Mouse (Mus musculus): ENCODE results near the gene Proser2. TPM values are rescaled to one million over a fixed set of nuclear protein-coding genes. Genes with fewer than 3 reads are reported as not detected.
"Not testable (repeated sequence)": the region's sequence is repeated elsewhere in the genome, so short reads cannot be mapped to it uniquely, and the experiment has no call there.

Proser2 gene
- polyA plus RNA-seq, 1 experiment from 2014 or later = 10.6 TPM

DNA sequence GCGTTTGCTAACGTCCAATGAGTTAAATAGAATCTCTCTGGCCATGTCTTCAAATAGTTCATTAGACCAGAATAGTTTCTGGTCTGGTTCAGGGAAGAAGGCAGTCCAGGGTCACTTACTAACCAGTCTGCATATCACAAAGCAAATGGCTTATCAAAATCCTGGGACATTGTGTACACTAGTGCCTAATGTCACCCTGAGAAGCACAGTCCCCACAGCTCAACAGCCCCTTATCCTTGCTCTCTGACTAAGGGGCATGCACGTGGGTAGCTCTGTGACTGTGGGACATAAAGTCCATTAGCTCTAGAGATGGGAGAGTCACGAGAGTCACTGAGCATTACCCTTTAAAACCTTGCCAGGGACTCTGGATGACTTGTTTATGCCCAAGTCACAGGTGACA, 17.4 kb downstream of the Proser2 start:
- H3K4me3 ChIP-seq (ENCODE audit: low read length) = no peak overlapping the region
- H3K27ac ChIP-seq (ENCODE audit: low read depth, low read length) = no peak overlapping the region
- no peaks in the 10 kb centered on the region for H3K27me3 ChIP-seq (replicated peaks; ENCODE audit: control insufficient read depth, insufficient read depth, low read length)
- H3K9ac ChIP-seq (ENCODE audit: low read depth, low read length) = no peak overlapping the region
- no peaks in the 10 kb centered on the region for H3K36me3 ChIP-seq (ENCODE audit: control insufficient read depth, insufficient read depth, low read length)
- H3K4me2 ChIP-seq (ENCODE audit: low read length) = no peak overlapping the region
- 75% methylated on average over 4 of the region's 4 CpGs for WGBS
- no peaks in the 10 kb centered on the region for H3K4me1 ChIP-seq (ENCODE audit: control insufficient read depth, insufficient read depth, low read depth, low read length)
- H3K9me3 ChIP-seq (ENCODE audit: control insufficient read depth, low read length) = no peaks in the 10 kb centered on the region
- no peak for ATAC-seq

GRCm38 (mm10) chr2:6105437-6105836, 24.6 kb downstream of the Proser2 start:
- Histone ChIP-seq H3K9ac (ENCODE audit: low read depth, low read length) (no peak overlapping the region), H3K4me3 (ENCODE audit: low read length) (no peak overlapping the region), H3K9me3 (ENCODE audit: control insufficient read depth, low read length) (no peaks in the 10 kb centered on the region), H3K36me3 (ENCODE audit: control insufficient read depth, insufficient read depth, low read length) (no peaks in the 10 kb centered on the region), H3K4me2 (ENCODE audit: low read length) (no peak overlapping the region), H3K4me1 (ENCODE audit: control insufficient read depth, insufficient read depth, low read depth, low read length) (peaks cover 6% of the 10 kb centered on the region; the same call in 1 of the 2 replicates), H3K27ac (ENCODE audit: low read depth, low read length) (no peak overlapping the region), H3K27me3 (replicated peaks; ENCODE audit: control insufficient read depth, insufficient read depth, low read length) (peaks cover 3% of the 10 kb centered on the region; the same call in 1 of the 2 replicates)
- 99% methylated on average over 2 of the region's 2 CpGs for WGBS
- ATAC-seq = no peak

DNA sequence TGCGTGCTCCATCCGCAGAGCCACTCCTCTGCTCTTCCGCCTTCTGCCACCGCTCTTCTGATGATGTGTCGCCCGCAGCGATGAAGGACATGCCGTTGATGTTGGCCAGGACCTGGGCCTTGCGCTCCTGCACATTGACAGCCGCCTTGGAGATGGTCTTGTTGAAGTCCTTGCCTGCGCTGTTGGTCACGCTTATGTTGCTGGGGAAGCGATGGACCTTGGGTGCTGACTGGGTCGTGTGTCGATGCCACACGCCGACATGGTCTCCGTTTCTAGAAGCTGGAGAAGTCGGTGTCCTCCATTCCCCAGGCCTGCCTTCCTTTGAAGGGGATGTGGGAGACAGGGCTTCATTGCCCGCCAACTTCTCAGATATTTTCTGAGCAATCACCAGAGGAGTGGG, 29.3 kb downstream of the Proser2 start:
- Histone ChIP-seq H3K9me3 (ENCODE audit: control insufficient read depth, low read length) (no peaks in the 10 kb centered on the region), H3K27me3 (replicated peaks; ENCODE audit: control insufficient read depth, insufficient read depth, low read length) (peaks cover 5% of the 10 kb centered on the region; the same call in 1 of the 2 replicates), H3K4me2 (ENCODE audit: low read length) (peak overlapping the region; percentile 89), H3K9ac (ENCODE audit: low read depth, low read length) (peak overlapping the region; percentile 72), H3K36me3 (ENCODE audit: control insufficient read depth, insufficient read depth, low read length) (no peaks in the 10 kb centered on the region), H3K4me1 (ENCODE audit: control insufficient read depth, insufficient read depth, low read depth, low read length) (peaks cover 12% of the 10 kb centered on the region; the same call in 1 of the 2 replicates), H3K4me3 (ENCODE audit: low read length) (peak overlapping the region; percentile 58), H3K27ac (ENCODE audit: low read depth, low read length) (no peak overlapping the region)
- no peak; the same call in 1 of the 2 replicates for ATAC-seq
- 48% methylated on average over 20 of the region's 20 CpGs for whole genome bisulfite sequencing

DNA sequence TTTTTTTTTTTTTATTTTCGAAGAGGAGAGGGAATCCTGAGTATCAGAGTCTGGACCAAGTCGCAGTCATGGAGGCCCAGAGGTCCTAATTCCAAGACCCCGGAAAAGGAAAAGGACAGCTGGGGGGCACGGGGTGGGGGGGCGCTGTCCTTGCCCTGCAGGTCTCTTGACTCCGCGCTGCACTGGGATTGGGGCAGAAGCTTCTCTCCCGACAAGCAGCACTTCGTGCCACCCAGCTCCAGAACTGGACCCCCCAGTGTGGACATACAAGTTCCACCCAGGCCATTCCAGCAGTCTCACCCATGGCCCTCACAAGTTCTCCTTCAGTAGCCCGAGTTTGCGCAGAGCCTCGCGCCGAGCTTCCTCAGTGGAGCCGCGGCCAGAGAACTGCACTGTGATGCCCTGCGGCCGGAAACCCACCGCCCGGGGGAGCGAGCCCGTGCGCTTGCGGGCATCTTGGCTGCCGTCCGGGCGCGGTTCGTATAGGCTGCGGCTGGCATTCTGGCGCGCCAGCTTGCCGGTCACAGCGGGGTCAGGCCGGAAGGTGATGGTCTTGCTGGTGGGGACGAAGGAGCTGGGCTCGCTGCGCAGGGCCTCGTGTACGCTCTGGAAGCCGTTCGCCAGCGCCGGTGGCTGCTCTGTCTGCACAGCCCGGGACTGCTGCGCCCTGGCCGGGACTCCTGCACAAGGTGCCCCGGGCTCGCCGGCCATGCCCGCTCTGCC, 29.8 kb downstream of the Proser2 start:
- Histone ChIP-seq H3K27ac (ENCODE audit: low read depth, low read length) (no peak overlapping the region), H3K27me3 (replicated peaks; ENCODE audit: control insufficient read depth, insufficient read depth, low read length) (peaks cover 5% of the 10 kb centered on the region; the same call in 1 of the 2 replicates), H3K4me2 (ENCODE audit: low read length) (peak overlapping the region; percentile 89), H3K4me1 (ENCODE audit: control insufficient read depth, insufficient read depth, low read depth, low read length) (peaks cover 12% of the 10 kb centered on the region; the same call in 1 of the 2 replicates), H3K36me3 (ENCODE audit: control insufficient read depth, insufficient read depth, low read length) (no peaks in the 10 kb centered on the region), H3K4me3 (ENCODE audit: low read length) (peak overlapping the region; percentile 58), H3K9ac (ENCODE audit: low read depth, low read length) (peak overlapping the region; percentile 72), H3K9me3 (ENCODE audit: control insufficient read depth, low read length) (no peaks in the 10 kb centered on the region)
- WGBS = 9% methylated on average over 50 of the region's 51 CpGs
- ATAC-seq = peak; percentile 89

GRCm38 (mm10) chr2:6099443-6099842, 30.6 kb downstream of the Proser2 start:
- H3K4me3 ChIP-seq (ENCODE audit: low read length) = no peak overlapping the region
- no peaks in the 10 kb centered on the region for H3K36me3 ChIP-seq (ENCODE audit: control insufficient read depth, insufficient read depth, low read length)
- H3K4me1 ChIP-seq (ENCODE audit: control insufficient read depth, insufficient read depth, low read depth, low read length) = peaks cover 12% of the 10 kb centered on the region; the same call in 1 of the 2 replicates
- H3K4me2 ChIP-seq (ENCODE audit: low read length) = no peak overlapping the region
- no peak overlapping the region for H3K27ac ChIP-seq (ENCODE audit: low read depth, low read length)
- no peak overlapping the region for H3K9ac ChIP-seq (ENCODE audit: low read depth, low read length)
- WGBS = 75% methylated on average over 9 of the region's 9 CpGs
- no peak for ATAC-seq
- H3K9me3 ChIP-seq (ENCODE audit: control insufficient read depth, low read length) = no peaks in the 10 kb centered on the region
- peaks cover 5% of the 10 kb centered on the region; the same call in 1 of the 2 replicates for H3K27me3 ChIP-seq (replicated peaks; ENCODE audit: control insufficient read depth, insufficient read depth, low read length)

GRCm38 (mm10) chr2:6098924-6099323, 31.1 kb downstream of the Proser2 start:
- Histone ChIP-seq H3K9me3 (ENCODE audit: control insufficient read depth, low read length) (no peaks in the 10 kb centered on the region), H3K4me3 (ENCODE audit: low read length) (no peak overlapping the region), H3K4me2 (ENCODE audit: low read length) (no peak overlapping the region), H3K9ac (ENCODE audit: low read depth, low read length) (no peak overlapping the region), H3K27ac (ENCODE audit: low read depth, low read length) (no peak overlapping the region), H3K4me1 (ENCODE audit: control insufficient read depth, insufficient read depth, low read depth, low read length) (peaks cover 12% of the 10 kb centered on the region; the same call in 1 of the 2 replicates), H3K27me3 (replicated peaks; ENCODE audit: control insufficient read depth, insufficient read depth, low read length) (peaks cover 5% of the 10 kb centered on the region; the same call in 1 of the 2 replicates), H3K36me3 (ENCODE audit: control insufficient read depth, insufficient read depth, low read length) (no peaks in the 10 kb centered on the region)
- 37% methylated on average over 6 of the region's 6 CpGs for WGBS
- no peak for ATAC-seq

GRCm38 (mm10) chr2:6097113-6097716, 32.8 kb downstream of the Proser2 start:
- Histone ChIP-seq H3K36me3 (ENCODE audit: control insufficient read depth, insufficient read depth, low read length) (no peaks in the 10 kb centered on the region), H3K9me3 (ENCODE audit: control insufficient read depth, low read length) (no peaks in the 10 kb centered on the region), H3K4me2 (ENCODE audit: low read length) (no peak overlapping the region), H3K9ac (ENCODE audit: low read depth, low read length) (no peak overlapping the region), H3K4me1 (ENCODE audit: control insufficient read depth, insufficient read depth, low read depth, low read length) (peaks cover 12% of the 10 kb centered on the region; the same call in 1 of the 2 replicates), H3K27me3 (replicated peaks; ENCODE audit: control insufficient read depth, insufficient read depth, low read length) (peaks cover 5% of the 10 kb centered on the region; the same call in 1 of the 2 replicates), H3K4me3 (ENCODE audit: low read length) (no peak overlapping the region), H3K27ac (ENCODE audit: low read depth, low read length) (no peak overlapping the region)
- ATAC-seq = no peak
- 78% methylated on average over 7 of the region's 7 CpGs for WGBS

GRCm38 (mm10) chr2:6089941-6090340, 40.1 kb downstream of the Proser2 start:
- not testable (repeated sequence) for H3K36me3 ChIP-seq (ENCODE audit: control insufficient read depth, insufficient read depth, low read length); H3K4me1 ChIP-seq (ENCODE audit: control insufficient read depth, insufficient read depth, low read depth, low read length); H3K4me3 ChIP-seq (ENCODE audit: low read length); H3K9me3 ChIP-seq (ENCODE audit: control insufficient read depth, low read length); H3K9ac ChIP-seq (ENCODE audit: low read depth, low read length); H3K27ac ChIP-seq (ENCODE audit: low read depth, low read length); H3K27me3 ChIP-seq (replicated peaks; ENCODE audit: control insufficient read depth, insufficient read depth, low read length); H3K4me2 ChIP-seq (ENCODE audit: low read length); ATAC-seq
- WGBS = 90% methylated on average over 16 of the region's 16 CpGs

DNA sequence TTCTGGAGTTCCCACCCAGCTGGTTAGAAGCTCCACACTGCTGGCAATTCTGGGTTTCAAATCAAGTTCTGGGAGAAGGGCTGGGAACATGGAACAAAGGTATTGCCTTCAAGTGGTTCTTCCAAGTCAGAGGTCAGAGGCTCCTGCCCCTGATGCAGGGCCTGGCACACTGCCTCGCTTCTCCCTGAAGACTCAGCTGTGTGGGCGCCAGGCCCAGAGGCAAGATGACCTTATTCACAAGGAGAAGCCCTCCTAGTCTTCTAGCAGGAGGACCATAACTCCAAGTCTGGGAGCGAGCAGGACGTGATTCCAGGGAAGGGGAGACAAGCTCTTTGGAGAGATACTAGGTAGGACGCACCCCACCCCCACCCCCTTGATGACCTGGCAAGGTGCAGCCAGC, 42.9 kb downstream of the Proser2 start:
- H3K27me3 ChIP-seq (replicated peaks; ENCODE audit: control insufficient read depth, insufficient read depth, low read length) = no peaks in the 10 kb centered on the region
- no peak overlapping the region for H3K4me3 ChIP-seq (ENCODE audit: low read length)
- WGBS = 94% methylated on average over 5 of the region's 5 CpGs
- no peak overlapping the region for H3K27ac ChIP-seq (ENCODE audit: low read depth, low read length)
- no peaks in the 10 kb centered on the region for H3K4me1 ChIP-seq (ENCODE audit: control insufficient read depth, insufficient read depth, low read depth, low read length)
- ATAC-seq = no peak
- no peak overlapping the region for H3K4me2 ChIP-seq (ENCODE audit: low read length)
- H3K9ac ChIP-seq (ENCODE audit: low read depth, low read length) = no peak overlapping the region
- no peaks in the 10 kb centered on the region for H3K36me3 ChIP-seq (ENCODE audit: control insufficient read depth, insufficient read depth, low read length)
- H3K9me3 ChIP-seq (ENCODE audit: control insufficient read depth, low read length) = no peaks in the 10 kb centered on the region

All from hindbrain, embryonic 16.5 days (tissue).